Mouse (Mus musculus): ENCODE measurements around the gene Slc9a5. TPM values are rescaled to one million over a fixed set of nuclear protein-coding genes. Genes with fewer than 3 reads are reported as not detected.
A peak's percentile ranks its signal among the peaks of the same experiment; 100 is the strongest.

Gene Slc9a5
- total and polyA plus RNA-seq, 3 experiments: 0.95 to 4.5 (median 3.1) TPM

GRCm38 (mm10) chr8:105326141-105326672 is 22.4 kb upstream of the Slc9a5 start, which contains the start of the genes Lrrc29 and Tmem208 (continued):
- TF ChIP-seq E2F4 (IDR thresholded peaks at IDR 0.05; ENCODE audit: insufficient replicate concordance, low read depth, low read length) (no peak), USF1 (IDR thresholded peaks at IDR 0.05; ENCODE audit: low read depth, low read length) (no peak), EP300 (IDR thresholded peaks at IDR 0.05; ENCODE audit: low read length) (no peak), MAZ (IDR thresholded peaks at IDR 0.05; ENCODE audit: low read depth, low read length) (no peak), ETS1 (conservative IDR thresholded peaks at IDR 0.05; ENCODE audit: low read depth, low read length) (no peak), MAX (IDR thresholded peaks at IDR 0.05; ENCODE audit: low read length) (peak; percentile 55; the same call in 1 of the 2 replicates), ELF1 (IDR thresholded peaks at IDR 0.05; ENCODE audit: low read depth, low read length) (peak; percentile 97), BHLHE40 (IDR thresholded peaks at IDR 0.05; ENCODE audit: low read depth, low read length) (peak; percentile 56; the same call in 1 of the 2 replicates), POLR2A (IDR thresholded peaks at IDR 0.05; ENCODE audit: low read depth, low read length) (peak; percentile 97), SMC3 (IDR thresholded peaks at IDR 0.05; ENCODE audit: low read depth, low read length) (peak; percentile 39), UBTF (IDR thresholded peaks at IDR 0.05; ENCODE audit: low read depth, low read length) (peak; percentile 69; the same call in 1 of the 2 replicates), KAT2A (IDR thresholded peaks at IDR 0.05; ENCODE audit: insufficient replicate concordance, low read length) (peak; percentile 94), ZNF384 (IDR thresholded peaks at IDR 0.05; ENCODE audit: low read depth, low read length) (no peak), USF2 (conservative IDR thresholded peaks at IDR 0.05; ENCODE audit: low read depth, low read length) (no peak), NRF1 (IDR thresholded peaks at IDR 0.05; ENCODE audit: low read depth, low read length) (peak; percentile 55; the same call in 1 of the 2 replicates), MYC (IDR thresholded peaks at IDR 0.05; ENCODE audit: low read depth, low read length) (peak; percentile 80)

- H3K79me2 ChIP-seq (replicated peaks; ENCODE audit: control insufficient read depth, extremely low read depth, insufficient read depth, poor library complexity, severe bottlenecking): peaks cover 14% of the 10 kb centered on the region
- no peak for DNase-seq (ENCODE audit: extremely low read depth)
- peak overlapping the region; percentile 83 for H3K4me2 ChIP-seq (ENCODE audit: insufficient read depth, low read depth, poor library complexity, severe bottlenecking)
- H3K4me1 ChIP-seq (ENCODE audit: control insufficient read depth in 1 of 2, insufficient read depth in 2 of 2): peaks cover 3 to 22% of the 10 kb centered on the region in 2 experiments
- dilution Hi-C loops (cut with MboI; ENCODE audit: extremely low pct_ligation_motif_present, extremely low pct_unique_long_range_greater_than_20kb, low sequenced_read_pairs): no loop called here
- no peaks in the 10 kb centered on the region for H3K27me3 ChIP-seq (replicated peaks)
- H3K36me3 ChIP-seq (replicated peaks in 1 of 2; ENCODE audit: control insufficient read depth in 1 of 2, insufficient read depth in 1 of 2, low read length in 1 of 2): peaks cover 49 to 61% of the 10 kb centered on the region in 2 experiments
- no peaks in the 10 kb centered on the region for H3K9me3 ChIP-seq (replicated peaks; ENCODE audit: low read length)
- peak overlapping the region; percentile 75 to 95 (median 84) for H3K4me3 ChIP-seq (replicated peaks in 1 of 3; ENCODE audit: low read depth in 2 of 3, low read length in 2 of 3, poor library complexity in 1 of 3)
- in situ Hi-C loops (cut with MboI; ENCODE audit: low pct_ligation_motif_present, low pct_unique_long_range_greater_than_20kb, low sequenced_read_pairs): no loop called here
- no peak for TF ChIP-seq KAT2A (IDR thresholded peaks at IDR 0.05; ENCODE audit: insufficient replicate concordance, low read length)
- no peak for TF ChIP-seq ELF1 (IDR thresholded peaks at IDR 0.05; ENCODE audit: low read depth, low read length)
- no peak for TF ChIP-seq CTCF (conservative IDR thresholded peaks at IDR 0.05 in 1 of 2, IDR thresholded peaks at IDR 0.05 in 1 of 2; ENCODE audit: low read depth in 2 of 2, low read length in 2 of 2)
- TF ChIP-seq UBTF (IDR thresholded peaks at IDR 0.05; ENCODE audit: low read depth, low read length): no peak
- no peak for TF ChIP-seq JUN (IDR thresholded peaks at IDR 0.05; ENCODE audit: insufficient read depth, low read depth, low read length)
- no peak for TF ChIP-seq BHLHE40 (IDR thresholded peaks at IDR 0.05; ENCODE audit: low read depth, low read length)
- TF ChIP-seq ZKSCAN1 (IDR thresholded peaks at IDR 0.05; ENCODE audit: borderline replicate concordance, low read depth, low read length): no peak
- no peak for TF ChIP-seq NELFE (IDR thresholded peaks at IDR 0.05; ENCODE audit: low read depth, low read length)
- TF ChIP-seq IRF4 (IDR thresholded peaks at IDR 0.05; ENCODE audit: low read depth, low read length): no peak
- no peak for TF ChIP-seq SMC3 (IDR thresholded peaks at IDR 0.05; ENCODE audit: low read depth, low read length)
- TF ChIP-seq MYC (IDR thresholded peaks at IDR 0.05; ENCODE audit: low read depth, low read length): no peak
- TF ChIP-seq SIN3A (IDR thresholded peaks at IDR 0.05; ENCODE audit: low read length): no peak
- no peak for TF ChIP-seq USF1 (IDR thresholded peaks at IDR 0.05; ENCODE audit: low read depth, low read length)
- TF ChIP-seq JUND (conservative IDR thresholded peaks at IDR 0.05; ENCODE audit: low read depth, low read length): no peak
- H3K27ac ChIP-seq (ENCODE audit: insufficient read depth, low read depth): no peak overlapping the region
- H3K9ac ChIP-seq (ENCODE audit: insufficient read depth, low read depth): peak overlapping the region; percentile 84
These were observed 21.7 kb upstream of the Slc9a5 start for GRCm38 (mm10) chr8:105326968-105327367.
